ENCODE assay signal across 15 mouse cellular contexts in the genomic region with DNA sequence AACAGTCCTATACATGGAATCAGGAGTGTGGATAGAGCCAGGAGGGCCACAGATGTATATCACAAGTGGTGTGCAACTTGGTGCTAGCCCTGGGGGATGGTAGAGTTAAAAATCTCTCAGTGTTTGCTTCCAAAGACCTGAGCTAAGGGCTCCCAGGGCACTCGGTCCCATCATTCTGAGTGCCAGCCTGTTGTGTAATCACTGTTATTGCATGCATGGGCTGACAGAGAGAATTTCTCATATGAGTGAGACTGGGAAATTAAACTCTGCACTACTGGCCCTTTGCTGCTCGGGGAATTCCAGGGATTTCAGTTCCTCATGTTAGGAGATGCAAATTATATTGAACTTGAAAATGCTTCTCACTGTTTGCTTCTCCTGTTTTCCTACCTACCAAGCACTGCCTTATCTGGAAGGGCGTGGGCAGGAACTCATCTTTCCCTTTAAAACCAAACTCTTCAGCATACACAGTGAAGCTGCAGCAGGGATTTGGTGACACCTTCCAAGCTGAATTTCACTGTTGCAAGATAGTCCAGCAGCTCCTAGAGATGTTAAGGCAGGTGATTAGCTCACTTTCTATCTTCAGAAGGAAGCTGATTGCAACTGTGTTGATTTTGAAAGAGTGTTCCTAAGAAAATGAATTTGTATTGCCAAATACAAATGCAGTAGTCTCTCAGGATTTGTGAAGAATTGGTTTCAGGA.
A peak's percentile ranks its signal among the peaks of the same experiment; 100 is the strongest.
DNase-seq lines count a peak whose midpoint lies in the region; ATAC-seq and TF ChIP-seq lines count a peak whose summit lies in the region.
"Had no signal": no experiment of that assay in that cellular context is flagged by ENCODE, and none has a peak within 500 bp of the region (broad histone marks: within the 10 kb centered on the region; RNA-seq: fewer than 3 reads in every experiment).

No protein-coding gene starts in this region.

- peak; percentile 21 for DNase-seq in adrenal gland, adult 8-10 months
- no peak for DNase-seq in adrenal gland, postnatal 4 days (ENCODE audit: low spot score in 2 of 2)
- DNase-seq in NIH3T3 (ENCODE audit: low read depth): peak; percentile 9
- peak; percentile 70 to 85 for DNase-seq in kidney, adult 8-10 months
- DNase-seq in lung, postnatal 0 days (ENCODE audit: low spot score): peak; percentile 22
- no peak for DNase-seq in cerebellum, adult 11 months
- DNase-seq in cerebellum, adult 9-11 months: no peak
- DNase-seq in embryo, embryonic 10.5 days (ENCODE audit: low spot score): no peak
- DNase-seq: cerebellum, adult 2 months; forebrain, postnatal 0 days; lung, embryonic 14.5 days; thymus, postnatal 36 days had no signal

- H3K36me3 ChIP-seq in lung, postnatal 0 days (ENCODE audit: insufficient read depth, low read length): no peaks in the 10 kb centered on the region
- H3K36me3 ChIP-seq: hindbrain, embryonic 13.5 days; midbrain, embryonic 12.5 days; stomach, embryonic 15.5 days had no signal

- no peak overlapping the region for H3K9ac ChIP-seq in lung, postnatal 0 days (replicated peaks; ENCODE audit: low read depth)
- H3K9ac ChIP-seq: forebrain, postnatal 0 days; hindbrain, embryonic 13.5 days; lung, embryonic 14.5 days; midbrain, embryonic 12.5 days; stomach, embryonic 15.5 days had no signal

- H3K4me1 ChIP-seq in lung, postnatal 0 days (ENCODE audit: insufficient read depth, low read depth, low read length): no peaks in the 10 kb centered on the region
- H3K4me1 ChIP-seq: hindbrain, embryonic 13.5 days; midbrain, embryonic 12.5 days; stomach, embryonic 15.5 days had no signal

- 56% methylated on average over 3 of the region's 3 CpGs for WGBS in lung, postnatal 0 days

- no peak for TF ChIP-seq CTCF in lung, postnatal 0 days (IDR thresholded peaks at IDR 0.05)

- no peak overlapping the region for H3K27ac ChIP-seq in lung, postnatal 0 days (ENCODE audit: low read length)
- H3K27ac ChIP-seq: hindbrain, embryonic 13.5 days; midbrain, embryonic 12.5 days; stomach, embryonic 15.5 days had no signal

- ATAC-seq in lung, postnatal 0 days: peak; percentile 61
- ATAC-seq: forebrain, postnatal 0 days had no signal

- H3K4me3 ChIP-seq in lung, postnatal 0 days (ENCODE audit: low read depth, low read length): no peak overlapping the region
- H3K4me3 ChIP-seq: hindbrain, embryonic 13.5 days; midbrain, embryonic 12.5 days; stomach, embryonic 15.5 days had no signal

- no peaks in the 10 kb centered on the region for H3K9me3 ChIP-seq in lung, postnatal 0 days (ENCODE audit: low read length)
- H3K9me3 ChIP-seq: hindbrain, embryonic 13.5 days; midbrain, embryonic 12.5 days; stomach, embryonic 15.5 days had no signal

- TF ChIP-seq EP300 in lung, postnatal 0 days (IDR thresholded peaks at IDR 0.05): no peak

- H3K4me2 ChIP-seq in lung, postnatal 0 days (replicated peaks; ENCODE audit: low read depth, low read length): no peak overlapping the region
- H3K4me2 ChIP-seq: hindbrain, embryonic 13.5 days; lung, embryonic 14.5 days; midbrain, embryonic 12.5 days; stomach, embryonic 15.5 days had no signal

- no peaks in the 10 kb centered on the region for H3K27me3 ChIP-seq in lung, postnatal 0 days (replicated peaks; ENCODE audit: insufficient read depth, low read length)
- H3K27me3 ChIP-seq: hindbrain, embryonic 13.5 days; midbrain, embryonic 12.5 days; stomach, embryonic 15.5 days had no signal

Comparison
In these comparisons a context has a peak if more than half of its experiments do, and no peak if none do; other contexts are left out.
1. DNase-seq: peak in adrenal gland, adult 8-10 months (single experiment), NIH3T3 (single experiment), kidney, adult 8-10 months (2 of 2) and lung, postnatal 0 days (single experiment); none in adrenal gland, postnatal 4 days (0 of 2), cerebellum, adult 11 months (single experiment), cerebellum, adult 9-11 months (single experiment) and embryo, embryonic 10.5 days (single experiment).